Mouse (Mus musculus) v-Abl transformed pro-B cells (cell line): ENCODE data around the gene Ankrd23.

ENCODE experiments used
- in situ Hi-C, 2 experiments: fragments of 400-800 bp; cut with MboI; formaldehyde crosslinking; loops; one replicate each; pipeline ENCODE4 v1.15.1; 2025; ENCODE audit not compliant: unreplicated experiment in 2 of 2

Ankrd23 gene

DNA sequence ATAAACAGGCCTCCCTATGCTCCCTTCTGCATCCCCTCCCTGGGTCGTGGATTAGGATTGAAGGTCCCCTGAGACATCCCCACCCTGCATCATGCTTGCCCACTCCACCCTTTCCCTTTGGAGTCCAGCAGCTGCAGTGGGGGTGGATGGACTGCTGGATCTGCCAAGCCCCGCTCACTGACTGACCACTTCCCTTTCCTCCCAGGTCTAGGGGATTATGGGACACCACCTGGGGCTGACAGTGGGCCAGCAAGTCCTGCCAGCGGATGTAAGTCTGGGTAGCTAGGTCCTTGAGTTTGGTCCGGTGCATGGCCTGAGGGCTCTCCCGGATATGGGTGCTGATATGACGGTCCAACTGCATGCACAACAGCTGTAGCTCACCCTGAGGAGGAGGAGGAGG lies 27.4 kb upstream of the Ankrd23 start:
- in situ Hi-C loops = no loop called here

DNA sequence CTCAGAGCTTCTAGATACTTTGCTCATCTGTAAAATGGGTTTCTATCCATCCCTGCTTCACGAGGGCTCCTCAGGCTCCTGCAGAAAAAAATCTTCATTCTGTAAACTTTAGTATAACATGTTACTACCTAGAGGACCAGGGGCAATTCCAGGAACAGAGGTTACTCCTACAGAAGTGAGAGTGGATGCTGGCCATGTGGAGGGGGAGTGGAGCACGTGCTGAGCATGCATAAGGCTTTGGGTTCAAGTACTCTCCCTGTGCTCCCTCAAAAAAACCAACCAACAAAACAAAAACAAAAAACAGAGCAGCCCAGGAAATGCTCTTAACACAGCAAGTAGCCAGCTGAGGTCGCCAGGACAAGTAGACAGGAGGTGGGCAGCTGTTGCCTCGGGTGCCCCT lies 26.9 kb upstream of the Ankrd23 start:
- in situ Hi-C loops = no loop called here

DNA sequence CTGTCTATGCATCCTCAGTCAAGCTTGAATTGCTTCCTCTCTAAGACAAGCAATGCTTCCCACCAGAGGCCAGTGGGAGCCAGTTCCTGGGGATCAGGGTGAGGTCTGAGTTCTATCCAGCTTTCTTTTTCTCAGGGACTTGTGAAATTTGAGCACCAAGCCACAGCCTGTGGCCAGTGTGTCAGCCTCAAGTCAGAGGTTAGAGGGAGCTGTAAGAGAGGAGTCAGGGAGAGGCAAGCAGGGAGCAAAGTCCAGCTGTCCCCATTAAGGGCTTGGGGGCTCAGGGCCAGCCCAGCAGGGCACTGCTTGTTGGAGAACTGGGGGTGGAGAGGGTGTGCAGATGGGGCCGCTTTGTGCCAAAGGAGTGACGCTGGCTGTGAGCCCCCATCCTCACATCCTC lies 26.5 kb upstream of the Ankrd23 start:
- in situ Hi-C loops = no loop called here

GRCm38 (mm10) chr1:36562388-36562787 lies 25.7 kb upstream of the Ankrd23 start:
- in situ Hi-C loops = no loop called here

DNA sequence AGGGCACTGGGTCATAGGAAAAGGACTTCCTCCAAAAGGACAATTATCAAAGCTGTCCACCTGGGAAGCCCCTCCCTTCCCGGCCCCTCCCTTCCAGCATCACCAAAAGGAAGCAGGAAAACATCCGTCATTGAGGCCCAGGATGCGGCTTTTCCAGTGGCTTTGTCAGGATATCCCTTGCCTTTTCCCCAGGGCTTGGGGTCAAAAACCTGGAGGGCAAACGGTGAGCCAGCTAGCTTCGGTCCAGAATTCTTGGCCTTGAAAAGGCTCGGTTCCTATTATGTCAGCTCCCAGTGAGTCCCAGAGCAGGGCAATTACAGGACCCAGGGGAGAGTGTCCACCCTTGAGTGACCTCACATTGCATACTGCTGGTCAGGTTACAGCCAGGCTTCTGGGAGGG lies 24.2 kb upstream of the Ankrd23 start:
- in situ Hi-C loops = no loop called here

DNA sequence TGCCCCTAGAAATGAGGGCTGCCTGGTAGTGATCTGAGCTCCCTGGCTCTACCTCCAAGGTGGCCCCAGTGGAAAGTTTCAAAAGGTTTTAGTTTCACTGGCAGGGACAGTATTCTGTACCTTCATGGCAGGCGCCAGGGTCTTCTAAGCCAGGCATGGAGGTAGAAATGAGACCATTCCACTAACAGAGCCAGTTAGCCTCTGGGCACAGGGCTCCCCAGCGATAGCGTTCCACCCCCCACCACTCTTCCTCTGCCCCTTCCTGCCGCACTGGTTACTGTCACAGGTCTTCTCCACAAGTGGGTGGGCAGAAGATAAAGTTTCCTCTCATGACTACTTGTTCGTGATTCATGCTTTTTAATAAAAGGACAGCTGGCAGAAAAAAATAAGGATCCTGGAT lies 23.2 kb upstream of the Ankrd23 start:
- in situ Hi-C loops = no loop called here

DNA sequence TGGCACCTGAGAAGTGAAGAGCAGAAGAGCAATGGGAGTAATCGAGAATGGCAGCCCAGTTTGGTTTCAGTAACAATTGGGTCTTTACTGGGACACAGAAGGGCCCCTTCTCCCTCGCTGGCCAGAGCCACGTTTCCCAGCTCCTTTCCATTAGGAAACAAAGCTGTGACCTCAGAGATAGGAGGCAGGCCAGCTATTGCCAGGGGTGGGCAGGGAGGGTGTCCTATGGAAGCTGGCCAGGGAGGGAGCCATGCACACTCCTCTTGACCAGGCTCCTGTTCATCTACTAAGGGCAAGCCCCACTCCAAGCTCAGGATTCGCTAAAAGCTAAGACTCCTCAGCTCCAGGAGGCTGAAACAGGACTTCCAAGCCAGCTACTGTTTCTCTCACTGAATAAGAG lies 22.6 kb upstream of the Ankrd23 start:
- in situ Hi-C loops = no loop called here

- in situ Hi-C loops = no loop called here
Observed at GRCm38 (mm10) chr1:36558031-36558993, 21.6 kb upstream of the Ankrd23 start, which contains the start of gene Sema4c. Gene Sema4c (minus strand): TSS chr1:36558349.

DNA sequence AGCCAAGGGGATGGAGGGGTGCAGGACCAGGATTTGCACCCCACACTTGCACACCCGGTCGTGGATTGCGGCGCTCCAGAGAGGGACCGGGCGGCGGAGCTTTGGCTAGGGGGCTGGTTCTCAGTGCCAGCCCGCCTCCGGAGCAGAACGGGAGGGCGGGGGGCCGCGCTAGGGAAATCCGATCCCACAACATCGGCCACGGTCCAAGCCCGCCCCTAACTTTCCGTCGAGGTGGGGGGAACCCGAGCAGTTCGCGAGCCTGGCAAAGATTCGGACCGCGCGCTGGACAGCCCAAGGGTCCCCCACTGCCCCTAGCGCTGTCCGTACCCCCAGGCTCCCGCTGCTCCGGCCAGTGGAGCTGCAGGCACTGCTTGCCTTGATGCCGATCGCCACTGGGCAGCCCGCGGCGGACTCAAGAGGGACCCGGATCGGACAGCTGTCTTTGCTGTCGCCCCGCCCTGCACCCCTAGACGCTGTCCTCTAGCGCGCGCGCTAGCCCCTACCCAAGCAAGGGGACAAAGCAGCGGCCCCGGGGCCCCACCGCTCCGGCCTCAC lies 20.9 kb upstream of the Ankrd23 start:
- in situ Hi-C loops = no loop called here

GRCm38 (mm10) chr1:36556553-36557456 lies 20.1 kb upstream of the Ankrd23 start:
- in situ Hi-C loops = no loop called here

- in situ Hi-C loops = no loop called here
Observed at GRCm38 (mm10) chr1:36555798-36556395, 19.2 kb upstream of the Ankrd23 start.

DNA sequence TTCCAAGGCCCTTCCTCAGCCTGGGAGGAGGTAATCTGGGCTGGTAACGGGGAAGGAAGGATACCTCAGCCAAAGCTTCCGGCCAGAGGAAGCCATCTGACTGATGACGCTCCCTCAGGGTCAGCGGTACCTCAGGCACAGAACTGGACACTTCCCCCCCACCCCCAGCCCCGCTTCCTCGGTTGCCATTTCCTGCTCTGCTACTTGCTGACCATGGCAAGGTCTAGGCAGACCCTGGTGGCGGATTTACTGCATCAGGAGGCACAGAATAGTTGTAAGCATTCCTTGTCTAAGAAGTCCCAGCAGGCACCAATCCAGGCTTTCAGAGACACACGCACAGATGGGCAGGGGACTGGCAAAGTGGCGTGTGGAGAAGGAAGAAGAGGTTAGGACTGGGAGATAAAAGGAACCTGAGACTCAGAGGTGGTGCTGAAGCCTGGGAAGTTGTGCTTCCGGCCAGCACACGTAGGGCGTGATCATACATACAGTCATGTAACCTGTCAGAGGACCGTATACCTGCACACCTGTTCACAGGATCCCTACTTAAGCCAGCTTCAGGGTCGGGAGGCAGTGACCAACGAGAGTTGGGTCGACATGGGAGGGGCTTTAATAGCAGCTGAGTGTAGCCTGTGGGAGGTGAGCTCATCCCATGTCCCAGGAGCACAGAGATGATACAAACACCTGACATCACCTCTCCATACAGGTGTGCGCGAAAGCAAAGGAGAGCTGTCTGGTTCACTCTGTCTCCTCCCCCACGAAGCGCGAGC lies 18.1 kb upstream of the Ankrd23 start:
- in situ Hi-C loops = loop anchor here in 1 of 2 experiments (5.0 kb wide), 2 partner anchors 77 to 692 kb away; no protein-coding TSS in a partner anchor

DNA sequence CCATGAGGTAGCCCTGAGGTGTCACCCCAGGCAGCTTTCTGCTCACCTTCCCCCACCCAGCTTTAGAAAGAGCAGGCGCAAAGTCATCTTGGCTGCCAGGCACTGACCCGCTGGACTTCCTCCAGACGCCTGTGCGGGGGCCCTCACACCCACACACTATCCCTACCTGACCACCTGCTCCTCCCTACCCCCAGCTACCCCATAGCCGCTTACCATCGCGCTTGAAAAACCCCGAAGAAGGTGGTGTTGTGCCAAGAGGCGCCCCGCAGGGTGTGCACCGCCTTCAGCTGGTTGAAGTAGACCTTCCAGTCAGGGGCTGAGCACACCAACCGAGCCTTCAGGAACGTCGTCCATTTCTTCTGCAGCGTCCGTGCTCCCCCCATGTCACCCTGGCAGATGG lies 15.8 kb upstream of the Ankrd23 start:
- in situ Hi-C loops = loop anchor here in 1 of 2 experiments (5.0 kb wide), 2 partner anchors 80 to 695 kb away; no protein-coding TSS in a partner anchor

DNA sequence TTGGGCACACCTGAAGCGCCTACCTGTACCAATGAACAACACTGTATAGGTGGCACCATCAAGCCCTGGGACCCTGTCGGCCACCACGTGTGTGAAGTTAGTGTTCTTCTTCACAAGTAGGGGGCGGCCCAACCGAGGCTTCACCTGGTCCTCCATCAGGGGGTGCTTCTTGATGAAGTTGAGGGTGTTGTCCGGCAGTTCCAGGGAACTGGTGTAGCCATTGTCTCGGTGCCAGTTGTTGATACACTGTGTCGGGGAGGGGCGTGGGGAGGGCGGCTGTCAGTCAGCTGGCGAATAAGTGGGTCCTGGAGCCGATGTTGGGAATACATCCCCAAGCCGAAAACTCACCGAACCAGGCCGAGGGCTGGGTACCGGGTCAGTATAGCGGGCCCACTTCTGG lies 15.2 kb upstream of the Ankrd23 start:
- in situ Hi-C loops = loop anchor here in 1 of 2 experiments (5.0 kb wide), 2 partner anchors 80 to 695 kb away; no protein-coding TSS in a partner anchor

DNA sequence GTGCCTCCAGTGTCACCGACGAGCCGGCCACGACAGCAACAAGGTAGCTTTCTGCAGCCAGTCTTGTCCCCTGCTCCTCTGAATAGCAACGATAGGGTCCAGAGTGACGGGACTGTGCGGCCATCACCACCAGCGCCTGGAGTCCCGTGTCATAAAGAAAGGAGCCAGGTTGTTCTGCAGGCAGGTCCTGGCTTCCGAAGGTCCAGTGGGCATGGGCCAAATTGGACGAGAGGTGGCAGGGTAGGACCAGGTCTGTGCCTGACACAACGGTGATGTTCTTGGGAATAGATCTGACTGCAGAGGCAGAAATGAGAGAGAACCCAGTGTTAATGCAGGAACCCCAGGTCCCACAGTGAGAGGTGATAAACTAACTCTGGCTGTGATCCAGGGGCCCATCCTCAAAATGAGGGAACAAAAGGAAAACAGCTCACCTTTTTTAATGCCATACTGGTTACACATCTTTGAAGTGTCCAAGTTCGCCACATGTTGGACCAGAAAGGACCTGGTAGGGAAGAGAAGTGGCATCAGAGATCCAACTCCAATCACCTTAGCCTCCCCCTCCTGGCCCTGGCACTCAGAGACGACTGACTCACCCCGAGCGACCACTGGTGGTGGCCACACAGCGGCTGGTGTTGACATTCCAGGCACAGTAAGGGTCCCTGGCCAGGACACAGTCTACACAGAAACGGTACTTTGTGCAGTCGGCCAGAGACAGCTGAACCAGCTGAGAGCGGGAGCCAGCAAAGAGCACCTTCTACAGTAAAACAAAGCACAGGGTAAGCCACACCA lies 13.6 kb upstream of the Ankrd23 start:
- in situ Hi-C loops = loop anchor here in 1 of 2 experiments (5.0 kb wide), 2 partner anchors 82 to 697 kb away; no protein-coding TSS in a partner anchor

DNA sequence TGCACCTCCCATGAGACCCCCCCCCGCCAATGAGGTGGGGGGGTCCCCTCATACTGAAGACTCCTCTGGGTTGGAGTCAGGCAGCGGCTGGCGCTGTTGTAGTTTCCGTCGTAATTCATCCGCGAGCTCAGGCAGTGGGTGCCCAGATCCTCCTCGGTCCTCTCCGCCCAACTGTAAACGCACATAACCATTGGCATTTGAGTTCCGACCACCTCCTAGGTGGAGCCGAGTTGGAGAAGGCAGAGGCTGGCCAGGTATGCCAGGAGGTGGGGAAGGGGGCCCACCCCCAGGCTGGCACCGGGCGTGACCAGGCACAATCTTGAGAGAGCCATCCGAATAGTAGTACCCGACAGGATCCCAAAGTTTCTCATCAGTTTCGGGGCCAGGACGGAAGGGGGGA lies 12.8 kb upstream of the Ankrd23 start:
- in situ Hi-C loops = loop anchor here (5.0 to 10.0 kb wide), 2 partner anchors 83 to 135 kb away; partner anchors contain the start of gene Fam178b (in 2 of the 2)

DNA sequence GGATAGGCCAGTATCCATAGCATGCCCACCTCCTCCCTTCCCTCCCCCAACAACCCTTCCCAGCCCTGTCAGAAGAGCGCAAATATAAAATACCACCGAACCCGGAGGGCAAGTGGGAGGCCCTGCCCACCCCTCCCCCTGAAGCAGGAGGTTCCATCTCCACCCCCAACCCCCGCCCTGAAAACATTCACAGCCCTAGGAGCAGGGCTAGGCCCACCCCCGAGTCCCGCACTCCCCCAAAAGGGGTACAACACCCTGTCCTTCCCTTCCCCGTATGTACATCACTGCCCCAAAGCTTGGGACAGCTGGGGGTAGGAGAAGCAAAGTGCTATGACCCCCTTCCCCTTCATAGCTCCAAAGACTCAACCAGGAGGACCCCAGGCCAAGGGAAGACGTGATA lies 12.1 kb upstream of the Ankrd23 start:
- in situ Hi-C loops = loop anchor here (5.0 to 10.0 kb wide), 2 partner anchors 84 to 136 kb away; partner anchors contain the start of gene Fam178b (in 2 of the 2)

GRCm38 (mm10) chr1:36547981-36548598 lies 11.4 kb upstream of the Ankrd23 start:
- in situ Hi-C loops = loop anchor here (5.0 to 10.0 kb wide), 2 partner anchors 84 to 137 kb away; partner anchors contain the start of gene Fam178b (in 2 of the 2)
